Mouse (Mus musculus): ENCODE results near the gene Psmd1. TPM values are rescaled to one million over a fixed set of nuclear protein-coding genes. Genes with fewer than 3 reads are reported as not detected.
A peak's percentile ranks its signal among the peaks of the same experiment; 100 is the strongest.
"Not testable (repeated sequence)": the region's sequence is repeated elsewhere in the genome, so short reads cannot be mapped to it uniquely, and the experiment has no call there.

The Psmd1 gene
- polyA plus RNA-seq (2012; rRNA removed): 69.9 and 79.6 TPM in 2 replicates

DNA sequence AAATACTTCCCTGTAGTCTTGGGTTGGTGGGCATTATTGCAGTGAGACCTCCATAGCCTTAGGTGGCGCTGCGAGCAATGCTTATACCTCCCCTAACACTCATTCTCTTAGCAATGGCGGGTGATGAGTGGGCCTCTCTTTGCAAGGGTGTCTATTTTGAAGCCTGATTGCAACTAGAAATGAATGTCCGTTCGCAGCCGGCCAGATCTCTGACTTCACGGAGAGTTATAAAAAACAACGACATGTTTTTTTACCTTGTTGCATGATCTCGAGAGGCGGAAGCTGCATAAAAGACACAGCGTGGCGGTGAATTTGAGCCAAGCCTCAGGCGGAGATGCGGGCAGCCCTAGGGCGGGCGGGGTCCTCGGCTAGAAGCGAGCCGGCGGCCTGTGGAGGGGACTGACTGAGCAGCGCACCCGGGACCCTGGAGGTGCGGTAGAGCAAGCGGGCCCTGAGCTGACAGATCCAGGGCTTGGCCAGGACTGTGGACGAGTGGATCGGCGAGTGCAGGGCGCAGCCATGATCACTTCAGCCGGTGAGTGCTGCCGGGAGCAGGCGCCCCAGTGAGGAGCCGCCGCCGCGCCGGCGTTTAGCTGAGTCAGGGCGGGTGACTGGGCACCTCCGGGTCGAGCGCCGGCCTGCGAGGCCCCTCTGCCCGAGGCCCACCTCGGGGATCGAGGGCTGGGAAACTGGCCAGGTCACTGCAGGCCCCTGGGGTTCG, at the start of gene Psmd1:
TSS of gene Psmd1 (plus strand) at position 117 of the 721 bp plus-strand sequence.
- peak; percentile 81 to 95 for DNase-seq (ENCODE audit: extremely low spot score in 1 of 2, low spot score in 1 of 2)

DNA sequence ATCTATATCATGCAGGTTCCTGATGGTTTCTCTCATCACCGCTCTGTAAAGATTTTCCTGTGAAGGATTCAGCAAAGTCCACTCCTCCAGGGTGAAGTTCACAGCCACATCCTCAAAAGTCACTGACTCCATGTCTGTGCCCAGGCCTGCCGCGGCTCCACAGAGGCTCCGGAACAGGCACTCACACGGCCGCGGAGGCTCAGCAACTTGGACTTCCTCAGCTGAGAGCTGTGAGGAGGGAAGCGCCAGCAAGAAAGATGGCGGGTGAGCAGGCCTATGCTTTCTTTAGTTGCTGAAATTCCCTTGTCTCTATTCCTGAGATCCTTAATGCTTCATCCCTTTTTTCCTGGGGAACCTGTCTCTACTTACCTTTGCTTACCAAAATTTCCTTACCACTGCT, 48.4 kb upstream of the Psmd1 start:
- not testable (repeated sequence) for DNase-seq (ENCODE audit: extremely low spot score in 1 of 2, low spot score in 1 of 2)

DNA sequence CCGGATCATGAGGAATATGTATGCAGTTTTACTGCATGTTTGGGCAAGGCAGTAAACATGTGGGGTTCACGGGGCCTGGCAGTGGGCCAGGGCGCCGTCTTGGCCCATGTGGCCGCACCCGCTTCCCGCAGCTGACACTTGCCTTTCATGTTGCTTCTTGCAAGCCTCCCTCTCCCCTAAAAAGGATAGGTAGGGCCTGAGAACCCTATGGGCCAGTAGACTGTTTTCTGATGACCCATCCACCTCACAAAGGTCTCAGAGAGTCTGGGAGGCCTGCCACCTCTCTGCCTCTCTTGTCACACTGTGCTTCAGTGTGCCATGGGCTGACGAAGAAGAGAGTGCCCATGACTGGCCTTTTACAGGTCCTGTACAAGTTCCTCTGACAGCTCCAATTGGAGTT, 47.7 kb upstream of the Psmd1 start, which contains the start of gene Spata3:
TSS of gene Spata3 (plus strand) at position 301 of the 400 bp plus-strand sequence.
- DNase-seq (ENCODE audit: extremely low spot score in 1 of 2, low spot score in 1 of 2): no peak

DNA sequence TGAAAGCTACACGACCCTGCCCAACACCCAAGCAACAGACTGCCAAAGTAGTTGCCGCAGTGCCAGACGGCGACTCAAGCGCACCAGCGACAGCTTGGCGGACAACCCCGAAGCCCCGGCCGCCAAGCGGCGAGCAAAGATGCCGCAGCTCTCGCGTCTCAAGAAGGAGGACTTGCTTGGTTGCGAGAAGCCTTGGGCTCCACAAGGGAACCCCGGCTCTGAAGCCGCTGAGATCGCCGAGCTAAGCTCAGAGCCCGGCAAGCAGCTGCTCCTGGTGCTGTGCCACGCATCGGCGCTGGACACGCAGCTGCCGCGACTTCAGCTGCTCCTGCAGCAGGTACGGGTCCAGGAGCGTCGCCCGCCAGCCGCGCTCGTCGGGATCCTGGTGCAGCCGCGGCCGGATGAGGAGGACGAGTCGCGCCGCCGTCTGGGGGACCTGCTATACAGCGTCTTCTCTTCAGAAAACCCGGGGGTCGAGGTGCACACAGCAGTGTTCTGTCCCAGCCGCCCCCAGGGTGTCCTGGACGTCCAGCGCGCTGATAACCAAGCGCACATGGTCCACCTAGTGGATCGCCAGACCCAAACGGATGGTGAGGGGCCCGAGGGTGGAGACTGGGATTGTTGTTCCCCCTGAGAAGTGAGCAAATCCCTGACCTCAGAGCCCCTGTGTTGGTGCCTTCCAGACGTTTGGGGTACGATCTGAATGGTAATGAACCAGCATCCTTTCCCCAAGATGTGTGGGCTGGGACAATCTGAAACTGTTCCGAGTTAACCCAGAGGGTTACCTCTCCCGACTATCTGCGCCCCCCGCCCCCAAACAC, 45.7 kb upstream of the Psmd1 start:
- DNase-seq (ENCODE audit: extremely low spot score in 1 of 2, low spot score in 1 of 2): peak in 1 of 2 experiments; percentile 67

DNA sequence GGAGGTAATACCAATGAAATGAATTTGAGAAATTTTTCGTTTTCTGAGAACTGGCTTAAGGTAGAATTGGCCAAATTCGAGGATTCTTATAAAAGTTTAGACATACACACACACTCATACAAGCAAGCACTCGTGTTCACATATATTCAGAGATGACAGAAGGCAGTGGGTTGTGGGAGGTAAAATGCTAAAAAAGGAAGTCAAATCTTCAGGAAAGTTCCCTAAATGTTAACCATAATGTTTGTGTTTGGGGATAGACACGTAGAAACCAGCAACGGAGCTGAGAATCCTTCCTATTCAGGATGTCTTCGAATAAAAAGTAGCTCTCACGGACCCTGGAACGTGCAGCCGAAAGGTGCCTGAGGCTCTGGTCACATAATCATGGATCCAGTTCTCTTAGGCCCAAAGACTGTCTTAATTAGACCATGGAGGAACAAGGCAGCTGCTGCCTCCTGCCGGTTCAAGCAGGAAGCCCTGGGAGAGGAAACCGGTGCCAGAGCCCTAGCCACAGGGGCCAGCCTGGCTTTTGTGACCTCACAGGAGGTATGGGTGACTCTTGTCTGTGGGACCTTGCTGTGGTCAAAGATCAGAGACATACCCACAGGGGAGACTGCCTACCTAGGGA, 42.7 kb upstream of the Psmd1 start:
- peak; percentile 60 to 62 for DNase-seq (ENCODE audit: extremely low spot score in 1 of 2, low spot score in 1 of 2)

DNA sequence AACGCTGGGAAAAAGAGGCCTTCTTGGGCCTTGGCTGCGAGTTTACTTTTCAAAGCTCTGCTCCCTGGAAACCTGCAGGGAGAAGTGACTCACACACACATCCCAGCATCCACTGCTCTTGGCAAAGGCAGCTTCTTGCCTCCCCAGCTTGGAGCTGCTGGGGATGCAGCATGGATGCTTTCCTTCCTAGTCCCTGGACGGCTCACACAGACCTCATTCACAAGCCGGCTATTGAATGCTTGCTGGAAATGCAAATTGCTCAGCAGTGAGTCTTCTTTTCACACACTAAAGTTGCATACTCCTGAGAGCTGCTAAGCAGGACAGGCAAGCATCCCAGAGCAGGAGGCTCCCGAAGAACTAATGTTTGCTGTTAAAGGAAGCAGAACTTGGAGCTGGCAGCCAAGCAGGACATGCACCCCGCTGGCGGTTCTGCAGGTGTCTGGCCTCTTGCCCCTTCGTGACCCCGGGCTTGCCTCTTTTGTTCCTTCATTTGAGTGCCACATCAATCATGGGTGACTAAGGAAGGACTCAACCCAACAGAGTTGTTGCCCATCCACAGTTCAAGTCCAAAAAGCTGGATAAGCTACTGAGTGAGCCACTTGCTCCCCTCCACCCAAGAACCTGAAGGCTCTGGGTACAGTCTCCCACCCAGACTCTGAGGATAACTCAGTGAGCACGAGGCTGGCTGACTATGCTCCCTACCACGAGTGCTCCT, 31.8 kb upstream of the Psmd1 start:
- DNase-seq (ENCODE audit: extremely low spot score in 1 of 2, low spot score in 1 of 2): peak; percentile 72 to 79

DNA sequence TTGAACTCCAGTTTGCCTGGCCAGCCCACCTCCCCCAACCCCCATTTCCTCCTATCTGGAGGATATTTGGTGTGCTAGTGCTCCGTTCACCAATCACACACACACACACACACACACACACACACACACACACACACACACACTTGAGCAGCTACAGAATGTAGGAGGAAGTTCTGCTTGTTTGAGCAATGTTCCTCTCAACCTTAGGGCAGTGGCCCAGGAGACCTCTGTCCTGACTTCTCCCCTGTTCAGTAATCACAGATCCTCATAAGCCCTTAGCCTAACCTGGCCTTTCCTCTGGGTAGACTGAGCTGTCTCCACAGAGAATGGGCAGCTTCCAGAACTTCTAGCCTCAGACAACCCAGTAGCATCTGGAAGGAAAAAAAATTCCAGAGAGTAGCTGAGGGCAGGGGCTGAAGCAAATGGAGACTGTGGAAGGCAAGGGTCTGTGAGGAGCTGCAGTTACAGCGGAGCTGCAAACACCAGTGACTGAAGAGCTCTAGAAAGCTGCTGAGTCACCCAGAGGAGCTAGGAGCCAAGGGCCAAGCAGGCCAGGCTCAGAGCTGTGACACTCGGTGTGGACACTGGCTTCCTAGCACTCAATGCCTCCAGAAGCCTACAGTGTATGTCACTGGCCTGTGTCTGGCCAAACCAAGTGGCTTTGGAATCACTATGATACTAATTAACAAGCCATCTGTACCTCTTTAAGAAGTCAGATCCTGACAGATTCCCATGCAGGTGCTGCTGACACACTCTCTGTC, 25.8 kb upstream of the Psmd1 start:
- DNase-seq (ENCODE audit: extremely low spot score in 1 of 2, low spot score in 1 of 2): no peak

DNA sequence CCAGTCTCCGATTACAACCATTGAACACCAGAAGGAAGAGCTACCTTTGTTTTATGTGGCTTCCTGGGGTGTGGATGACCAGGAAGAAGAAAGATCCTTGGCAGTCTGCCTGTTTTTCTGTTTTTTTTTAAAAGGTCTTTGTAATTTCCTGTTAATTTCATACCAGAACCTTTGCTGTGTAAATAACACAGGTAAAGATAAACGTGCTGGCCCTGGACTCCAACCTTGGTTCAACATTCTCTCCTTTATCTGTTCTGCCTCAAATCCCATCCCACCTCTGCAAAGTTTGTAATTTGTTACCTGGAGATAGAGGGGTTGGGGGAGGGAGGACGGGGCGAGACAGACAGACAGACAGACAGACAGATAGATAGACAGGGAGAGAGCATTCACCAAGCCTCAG, 24.1 kb upstream of the Psmd1 start:
- no peak for DNase-seq (ENCODE audit: extremely low spot score in 1 of 2, low spot score in 1 of 2)

DNA sequence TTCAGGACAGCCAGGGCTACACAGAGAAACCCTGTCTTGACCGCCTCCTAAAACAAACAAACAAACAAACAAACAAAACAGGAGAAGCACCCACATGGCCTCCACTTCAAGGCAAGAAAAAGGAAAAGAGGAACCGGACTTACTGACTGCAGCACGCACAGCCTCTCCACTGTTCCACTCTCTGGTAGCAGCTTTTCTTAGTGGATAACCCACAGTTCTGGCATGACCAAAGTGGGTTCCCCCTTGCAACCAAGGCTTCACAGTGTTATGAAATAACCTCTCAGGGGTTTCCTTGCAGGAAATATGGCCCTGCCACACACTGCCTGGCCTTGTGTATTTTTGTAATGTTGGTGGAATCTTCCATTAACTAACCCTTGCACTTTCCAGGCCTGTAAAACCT, 23.4 kb upstream of the Psmd1 start:
- no peak for DNase-seq (ENCODE audit: extremely low spot score in 1 of 2, low spot score in 1 of 2)

DNA sequence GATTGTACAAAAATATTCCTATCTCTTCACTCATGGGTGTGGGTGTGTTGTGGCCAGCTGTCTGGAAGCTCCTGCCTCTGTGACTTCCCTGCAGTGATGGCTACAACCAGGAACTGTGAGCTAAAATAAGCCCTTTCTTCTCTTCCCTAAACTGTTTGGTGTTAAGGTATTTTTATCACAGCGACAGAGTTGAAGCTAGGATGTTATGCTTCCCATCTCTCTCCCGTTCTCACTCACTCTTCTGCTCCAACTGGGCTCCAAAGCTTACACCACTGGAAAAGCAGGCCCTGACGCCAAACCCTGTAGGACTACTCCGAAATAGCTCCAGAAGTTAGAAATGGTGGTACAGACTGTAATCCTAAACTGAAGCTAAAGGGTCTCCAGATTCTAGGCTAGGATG, 19.1 kb upstream of the Psmd1 start:
- peak in 1 of 2 experiments; percentile 45 for DNase-seq (ENCODE audit: extremely low spot score in 1 of 2, low spot score in 1 of 2)

DNA sequence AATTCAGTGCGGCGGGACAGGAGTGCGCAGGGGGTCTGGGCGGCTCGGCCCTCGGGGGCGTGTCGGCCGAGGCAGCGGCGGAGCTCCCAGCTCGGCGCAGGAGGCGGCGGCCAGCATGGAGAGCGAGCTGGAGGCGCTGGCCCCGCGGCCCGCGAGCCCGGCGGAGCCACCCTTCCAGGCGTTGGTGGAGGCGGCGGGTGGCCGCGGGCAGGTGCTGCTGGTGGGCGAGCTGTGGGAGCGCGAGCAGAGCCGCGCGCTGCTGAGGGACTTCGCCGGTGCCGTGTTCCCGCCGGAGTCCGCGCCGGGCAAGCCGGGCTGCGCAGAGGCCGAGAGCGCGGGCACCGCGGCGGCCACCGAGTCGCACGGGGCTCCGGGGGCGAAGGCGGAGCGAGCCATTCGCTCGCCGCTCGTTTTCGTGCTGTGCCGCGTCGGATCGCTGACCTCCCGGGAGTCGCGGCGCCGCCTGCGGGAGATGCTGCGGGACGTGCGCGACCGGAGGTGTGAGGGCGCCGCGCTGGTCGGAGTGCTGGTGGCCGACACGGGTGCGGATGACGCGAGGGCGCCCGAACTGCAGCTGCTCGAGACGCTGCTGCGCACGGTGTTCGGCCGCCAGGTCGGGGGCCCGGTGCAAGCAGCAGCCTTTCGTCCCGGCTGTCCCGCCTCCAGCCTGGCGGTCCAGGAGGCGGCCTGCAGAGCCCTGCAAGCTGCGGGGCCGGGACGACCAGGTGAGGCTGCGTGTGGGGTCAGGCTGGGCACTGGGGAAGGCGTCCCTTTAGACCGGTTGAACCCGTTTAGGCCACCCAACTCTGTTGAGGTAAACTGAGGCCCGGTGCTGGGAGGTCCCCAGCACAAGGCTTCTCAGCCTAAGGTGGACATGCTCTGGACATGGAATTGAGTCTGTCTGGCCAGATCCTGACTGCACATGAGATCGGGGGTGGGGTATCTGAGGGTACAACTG, 18.1 kb upstream of the Psmd1 start, which contains the start of gene 2810459M11Rik:
TSS of gene 2810459M11Rik (plus strand) at position 16 of the 958 bp plus-strand sequence.
- DNase-seq (ENCODE audit: extremely low spot score in 1 of 2, low spot score in 1 of 2): peak in 1 of 2 experiments; percentile 31

DNA sequence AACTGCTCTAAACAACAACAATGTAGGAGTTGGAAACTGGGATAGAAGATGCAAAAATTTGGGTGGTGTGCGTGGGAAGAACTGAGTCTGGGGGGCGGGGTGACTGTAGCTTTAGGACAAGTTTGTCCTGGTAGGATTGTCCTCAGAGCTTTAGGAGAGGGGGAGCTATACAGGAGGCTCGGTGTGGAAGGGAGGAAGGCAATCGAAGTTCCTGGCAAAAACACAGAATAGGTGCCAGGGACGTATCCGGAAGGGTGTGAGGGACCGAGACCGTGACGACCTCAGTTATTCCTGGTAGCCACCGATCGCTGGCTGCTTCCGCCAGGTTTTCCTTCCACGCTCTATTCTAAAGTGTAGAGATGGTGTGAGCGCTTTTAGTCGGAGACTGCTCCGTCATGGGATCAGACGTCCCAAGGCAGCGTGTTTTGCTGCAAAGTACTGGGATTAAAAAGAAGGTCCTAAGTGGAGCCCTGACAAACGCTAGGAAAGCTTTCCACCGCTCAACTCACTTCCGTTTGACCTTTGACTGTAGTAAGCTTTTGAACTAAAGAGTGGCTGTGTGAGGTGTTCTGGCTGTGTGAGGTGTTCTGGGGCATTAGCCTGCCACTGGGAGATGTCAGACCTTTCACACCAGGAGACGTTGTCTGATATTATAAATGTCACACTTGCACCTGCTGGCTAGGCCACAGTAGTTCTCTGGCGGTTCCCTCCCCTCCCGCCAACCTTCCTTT, 17.2 kb upstream of the Psmd1 start:
- no peak for DNase-seq (ENCODE audit: extremely low spot score in 1 of 2, low spot score in 1 of 2)

DNA sequence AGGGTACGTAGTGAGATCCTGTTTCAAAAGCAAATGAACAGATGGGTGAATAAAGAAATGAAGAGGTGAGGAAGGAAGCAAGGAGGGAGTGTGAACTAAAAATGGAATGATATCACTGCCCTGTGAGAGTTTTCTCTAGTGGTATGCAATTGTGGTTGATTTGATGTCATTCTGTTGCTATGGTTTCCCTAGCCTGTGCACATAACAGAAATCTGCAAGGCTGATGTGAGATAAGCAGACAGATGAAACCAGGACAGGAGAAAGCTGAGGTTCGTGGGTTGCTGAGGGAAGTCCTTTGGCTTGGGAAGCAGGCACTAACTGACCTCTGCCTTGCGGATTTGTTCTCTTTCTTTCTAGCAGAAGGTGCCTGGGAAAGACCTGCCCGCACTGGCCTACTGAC, 16.0 kb upstream of the Psmd1 start:
- DNase-seq (ENCODE audit: extremely low spot score in 1 of 2, low spot score in 1 of 2): no peak

DNA sequence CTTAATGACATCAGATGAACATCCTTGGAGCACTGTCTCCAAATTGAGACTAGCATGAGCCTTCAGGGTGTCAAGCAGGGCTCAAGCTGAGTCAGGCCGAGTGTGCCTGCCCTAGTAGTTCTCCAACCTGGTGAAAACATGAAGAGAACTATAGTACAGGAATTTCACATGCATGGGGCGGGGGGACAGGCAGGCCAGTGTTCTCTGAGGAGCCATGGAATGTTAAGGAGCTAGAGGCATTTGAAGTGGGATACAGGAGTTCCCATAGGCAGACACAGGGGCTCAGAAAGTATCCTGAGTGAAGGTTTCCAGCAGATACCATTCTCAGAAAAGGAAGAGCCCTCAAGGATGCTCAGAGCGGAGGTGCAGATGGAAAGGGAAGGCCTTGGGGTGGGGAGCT, 15.4 kb upstream of the Psmd1 start:
- DNase-seq (ENCODE audit: extremely low spot score in 1 of 2, low spot score in 1 of 2): no peak

DNA sequence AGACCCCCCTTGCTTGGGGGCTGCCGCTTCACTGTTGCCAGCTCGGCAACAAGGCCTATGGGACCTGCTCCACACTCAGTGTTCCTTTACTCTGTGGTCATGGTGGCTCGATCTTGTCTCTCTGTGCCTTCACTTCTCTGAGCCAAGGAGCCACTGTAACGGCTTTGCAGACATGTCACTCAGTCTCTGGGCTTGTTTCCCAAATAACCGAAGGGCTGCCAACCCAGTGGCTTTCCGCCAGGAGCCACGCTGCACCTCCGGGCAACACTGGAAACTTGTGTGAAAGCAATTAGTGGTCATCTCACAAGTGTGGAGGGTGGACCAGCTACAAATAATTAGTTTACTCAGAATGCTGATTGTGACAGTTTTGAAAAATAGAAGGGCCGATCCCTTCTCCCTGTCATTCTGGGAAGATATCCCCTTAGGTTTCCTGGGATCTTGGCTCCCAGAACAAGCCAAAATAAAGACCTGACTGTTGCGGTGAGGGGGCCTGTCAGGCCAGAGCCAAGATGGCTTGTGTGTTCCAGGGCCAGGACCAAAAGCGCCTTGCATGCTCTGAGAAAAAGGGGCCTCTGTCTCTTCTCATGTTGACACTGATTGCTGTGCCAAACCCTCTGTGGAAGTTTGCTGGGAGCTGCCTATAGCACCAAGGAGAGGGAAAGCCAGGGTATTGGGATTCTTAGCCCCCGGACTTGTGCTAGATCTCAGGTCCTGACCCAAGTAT, 10.8 kb upstream of the Psmd1 start:
- DNase-seq (ENCODE audit: extremely low spot score in 1 of 2, low spot score in 1 of 2): peak; percentile 64 to 75

DNA sequence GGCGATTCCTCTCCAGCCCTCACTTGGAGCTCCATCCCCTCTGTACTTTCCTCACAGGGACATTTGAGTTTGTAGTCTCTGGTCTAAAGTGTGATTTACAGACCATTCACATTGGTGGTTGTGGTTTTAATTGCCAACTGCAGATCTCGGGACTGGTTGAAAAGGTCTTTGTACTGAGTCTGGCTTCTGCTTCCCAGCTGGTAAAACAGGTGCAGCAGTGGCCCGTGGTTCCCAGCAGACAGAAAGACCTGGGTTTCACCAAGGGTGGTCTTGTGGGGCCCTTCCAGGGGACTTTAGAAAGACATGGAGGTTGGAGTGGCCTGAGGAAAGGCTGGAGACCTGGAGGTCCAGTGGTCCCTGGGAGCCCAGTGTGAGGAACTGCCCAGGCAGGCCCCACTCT, 9.2 kb upstream of the Psmd1 start:
- no peak for DNase-seq (ENCODE audit: extremely low spot score in 1 of 2, low spot score in 1 of 2)

DNA sequence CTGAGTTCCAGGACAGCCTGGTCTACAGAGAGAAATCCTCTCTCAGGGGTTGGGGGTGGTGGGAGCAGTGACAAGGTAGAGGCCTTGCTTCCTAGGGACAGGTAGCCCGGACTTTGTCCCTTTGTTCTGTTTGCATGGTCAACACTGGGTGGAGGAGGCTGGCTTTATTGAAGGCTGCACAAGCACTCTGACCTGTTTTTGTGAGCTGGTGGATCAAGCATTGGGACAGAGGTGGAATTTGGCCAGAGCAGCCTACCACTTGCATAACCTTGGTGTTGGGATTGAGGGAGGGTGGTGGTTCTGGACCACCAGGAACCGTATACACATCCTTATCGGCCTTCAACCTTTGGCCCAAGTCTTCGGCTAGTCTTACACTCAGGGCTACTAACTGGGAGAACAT, 7.9 kb upstream of the Psmd1 start:
- no peak for DNase-seq (ENCODE audit: extremely low spot score in 1 of 2, low spot score in 1 of 2)

Data from frontal cortex, adult 2 months (tissue).